Mouse (Mus musculus): Measurements from ENCODE around the gene Rtel1. TPM values are rescaled to one million over a fixed set of nuclear protein-coding genes. Genes with fewer than 3 reads are reported as not detected.
A peak's percentile ranks its signal among the peaks of the same experiment; 100 is the strongest.

Gene Rtel1
- polyA plus RNA-seq, 1 experiment from 2014 or later, result 55.3 TPM

- peaks cover 19% of the 10 kb centered on the region for H3K27me3 ChIP-seq
- ATAC-seq (ENCODE audit: low FRiP score, low read depth), result no peak
- H3K9me3 ChIP-seq, result no peaks in the 10 kb centered on the region
- H3K36me3 ChIP-seq, result peaks cover 45% of the 10 kb centered on the region
- no peak overlapping the region for H3K4me3 ChIP-seq
- 42% methylated on average over 3 of the region's 3 CpGs for WGBS
- H3K4me1 ChIP-seq, result 0 out of 2 replicates have a peak, but pooled peaks cover 1% of the 10 kb centered on the region
- no peak overlapping the region for H3K9ac ChIP-seq (replicated peaks)
- H3K27ac ChIP-seq (replicated peaks), result no peak overlapping the region
- no peak overlapping the region for H3K4me2 ChIP-seq (replicated peaks)
These were observed 17.5 kb upstream of the Rtel1 start for GRCm38 (mm10) chr2:181302041-181302440.

GRCm38 (mm10) chr2:181304944-181305343, 14.6 kb upstream of the Rtel1 start:
- H3K9ac ChIP-seq (replicated peaks), result no peak overlapping the region
- no peak overlapping the region for H3K27ac ChIP-seq (replicated peaks)
- H3K9me3 ChIP-seq, result no peaks in the 10 kb centered on the region
- H3K27me3 ChIP-seq, result peaks cover 39% of the 10 kb centered on the region
- peaks cover 6% of the 10 kb centered on the region; the same call in 1 of the 2 replicates for H3K4me1 ChIP-seq
- no peak overlapping the region for H3K4me3 ChIP-seq
- H3K4me2 ChIP-seq (replicated peaks), result no peak overlapping the region
- WGBS, result 100% methylated on average over 1 of the region's 1 CpGs
- peaks cover 65% of the 10 kb centered on the region for H3K36me3 ChIP-seq
- ATAC-seq (ENCODE audit: low FRiP score, low read depth), result no peak

GRCm38 (mm10) chr2:181307144-181307804, 12.3 kb upstream of the Rtel1 start:
- Histone ChIP-seq H3K4me2 (replicated peaks) (peak overlapping the region; percentile 19), H3K36me3 (peaks cover 46% of the 10 kb centered on the region), H3K9ac (replicated peaks) (no peak overlapping the region), H3K4me1 (peaks cover 6% of the 10 kb centered on the region; the same call in 1 of the 2 replicates), H3K27me3 (peaks cover 41% of the 10 kb centered on the region), H3K9me3 (no peaks in the 10 kb centered on the region), H3K27ac (replicated peaks) (no peak overlapping the region), H3K4me3 (no peak overlapping the region)
- 9% methylated on average over 30 of the region's 30 CpGs for WGBS
- ATAC-seq (ENCODE audit: low FRiP score, low read depth), result peak; percentile 47

- H3K27ac ChIP-seq (replicated peaks), result no peak overlapping the region
- WGBS, result 68% methylated on average over 3 of the region's 3 CpGs
- peak overlapping the region; percentile 77 for H3K4me3 ChIP-seq
- peaks cover 44% of the 10 kb centered on the region for H3K27me3 ChIP-seq
- peaks cover 18% of the 10 kb centered on the region for H3K36me3 ChIP-seq
- peak overlapping the region; percentile 87 for H3K9ac ChIP-seq (replicated peaks)
- peak overlapping the region; percentile 82 for H3K4me2 ChIP-seq (replicated peaks)
- ATAC-seq (ENCODE audit: low FRiP score, low read depth), result no peak
- H3K9me3 ChIP-seq, result no peaks in the 10 kb centered on the region
- H3K4me1 ChIP-seq, result peaks cover 22% of the 10 kb centered on the region
These were observed 7.1 kb upstream of the Rtel1 start for GRCm38 (mm10) chr2:181312435-181312834.

- no peak for ATAC-seq (ENCODE audit: low FRiP score, low read depth)
- 12% methylated on average over 5 of the region's 5 CpGs for WGBS
- Histone ChIP-seq H3K27ac (replicated peaks) (peak overlapping the region; percentile 93), H3K4me3 (peak overlapping the region; percentile 77), H3K27me3 (peaks cover 38% of the 10 kb centered on the region), H3K9me3 (no peaks in the 10 kb centered on the region), H3K4me1 (peaks cover 22% of the 10 kb centered on the region), H3K9ac (replicated peaks) (peak overlapping the region; percentile 87), H3K36me3 (peaks cover 13% of the 10 kb centered on the region), H3K4me2 (replicated peaks) (peak overlapping the region; percentile 82)
These were observed 6.6 kb upstream of the Rtel1 start for GRCm38 (mm10) chr2:181313006-181313343.

- Histone ChIP-seq H3K27me3 (peaks cover 33% of the 10 kb centered on the region), H3K27ac (replicated peaks) (peak overlapping the region; percentile 93), H3K9me3 (no peaks in the 10 kb centered on the region), H3K4me1 (peaks cover 22% of the 10 kb centered on the region), H3K4me2 (replicated peaks) (peak overlapping the region; percentile 82), H3K4me3 (peak overlapping the region; percentile 77), H3K9ac (replicated peaks) (peak overlapping the region; percentile 87), H3K36me3 (peaks cover 7% of the 10 kb centered on the region)
- WGBS, result under 1% methylated on average over 35 of the region's 35 CpGs
- peak; percentile 79 for ATAC-seq (ENCODE audit: low FRiP score, low read depth)
These were observed 6.0 kb upstream of the Rtel1 start for GRCm38 (mm10) chr2:181313344-181314079.

GRCm38 (mm10) chr2:181314080-181314810, 5.3 kb upstream of the Rtel1 start, which contains the start of gene Stmn3:
Stmn3 (minus strand) TSS chr2:181314500.
- WGBS, result 3% methylated on average over 23 of the region's 23 CpGs
- peak within 1 kb of the TSS; percentile 87 for H3K9ac ChIP-seq (replicated peaks)
- H3K4me2 ChIP-seq (replicated peaks), result peak within 1 kb of the TSS; percentile 82

GRCm38 (mm10) chr2:181320103-181320499, 562 bp downstream of the Rtel1 start:
- H3K4me1 ChIP-seq, result peaks cover 16% of the 10 kb centered on the region
- ATAC-seq (ENCODE audit: low FRiP score, low read depth), result no peak; the same call in 1 of the 2 replicates
- peaks cover 11% of the 10 kb centered on the region for H3K27me3 ChIP-seq
- peaks cover 34% of the 10 kb centered on the region for H3K36me3 ChIP-seq
- peak overlapping the region; percentile 63; the same call in 1 of the 2 replicates for H3K27ac ChIP-seq (replicated peaks)
- peak overlapping the region; percentile 78 for H3K4me2 ChIP-seq (replicated peaks)
- 14% methylated on average over 7 of the region's 7 CpGs for WGBS
- peak overlapping the region; percentile 70 for H3K4me3 ChIP-seq
- H3K9me3 ChIP-seq, result no peaks in the 10 kb centered on the region
- H3K9ac ChIP-seq (replicated peaks), result peak overlapping the region; percentile 64

More at GRCm38 (mm10) chr2:181314080-181314810, 5.3 kb upstream of the Rtel1 start, which contains the start of gene Stmn3:
- Histone ChIP-seq H3K4me1 (peaks cover 26% of the 10 kb centered on the region), H3K4me3 (peak within 1 kb of the TSS; percentile 77), H3K27me3 (peaks cover 28% of the 10 kb centered on the region), H3K9me3 (no peaks in the 10 kb centered on the region), H3K36me3 (peaks cover under 1% of the 10 kb centered on the region; the same call in 1 of the 2 replicates), H3K27ac (replicated peaks) (peak within 1 kb of the TSS; percentile 93)
- ATAC-seq (ENCODE audit: low FRiP score, low read depth), result peak; percentile 92

GRCm38 (mm10) chr2:181322136-181322535, 2.6 kb downstream of the Rtel1 start:
- H3K9me3 ChIP-seq, result no peaks in the 10 kb centered on the region
- 75% methylated on average over 5 of the region's 5 CpGs for WGBS
- no peaks in the 10 kb centered on the region for H3K27me3 ChIP-seq
- no peak overlapping the region for H3K4me3 ChIP-seq
- peaks cover 52% of the 10 kb centered on the region for H3K36me3 ChIP-seq
- no peak overlapping the region for H3K4me2 ChIP-seq (replicated peaks)
- ATAC-seq (ENCODE audit: low FRiP score, low read depth), result no peak
- H3K27ac ChIP-seq (replicated peaks), result no peak overlapping the region
- H3K4me1 ChIP-seq, result peaks cover 16% of the 10 kb centered on the region
- H3K9ac ChIP-seq (replicated peaks), result no peak overlapping the region

- Histone ChIP-seq H3K4me1 (no peaks in the 10 kb centered on the region), H3K36me3 (peaks cover 86% of the 10 kb centered on the region)
- WGBS, result 88% methylated on average over 2 of the region's 2 CpGs
These were observed 6.6 kb downstream of the Rtel1 start for GRCm38 (mm10) chr2:181326098-181326497.

GRCm38 (mm10) chr2:181332542-181332941, 13.0 kb downstream of the Rtel1 start:
- no peaks in the 10 kb centered on the region for H3K9me3 ChIP-seq
- no peak overlapping the region for H3K27ac ChIP-seq (replicated peaks)
- H3K4me1 ChIP-seq, result no peaks in the 10 kb centered on the region
- no peak overlapping the region for H3K9ac ChIP-seq (replicated peaks)
- no peaks in the 10 kb centered on the region for H3K27me3 ChIP-seq
- peaks cover 80% of the 10 kb centered on the region for H3K36me3 ChIP-seq
- ATAC-seq (ENCODE audit: low FRiP score, low read depth), result no peak
- H3K4me2 ChIP-seq (replicated peaks), result no peak overlapping the region
- no peak overlapping the region for H3K4me3 ChIP-seq

More at GRCm38 (mm10) chr2:181326098-181326497, 6.6 kb downstream of the Rtel1 start:
- no peak for ATAC-seq (ENCODE audit: low FRiP score, low read depth)
- no peak overlapping the region for H3K27ac ChIP-seq (replicated peaks)
- no peak overlapping the region for H3K4me2 ChIP-seq (replicated peaks)
- H3K9me3 ChIP-seq, result no peaks in the 10 kb centered on the region
- no peaks in the 10 kb centered on the region for H3K27me3 ChIP-seq
- H3K9ac ChIP-seq (replicated peaks), result no peak overlapping the region
- H3K4me3 ChIP-seq, result no peak overlapping the region
